Mouse (Mus musculus) embryonic facial prominence, embryonic 15.5 days (tissue): ENCODE results near the gene Pm20d1. TPM values are rescaled to one million over a fixed set of nuclear protein-coding genes. Genes with fewer than 3 reads are reported as not detected.
A peak's percentile ranks its signal among the peaks of the same experiment; 100 is the strongest.

Source experiments
- ATAC-seq: fragments of 200-750 bp; cut with Nextera tagmentation; 2 replicates; pipeline ENCODE4 v1.8.0; 2017; ENCODE audit warnings: low read depth, moderate TSS enrichment; ENCODE audit not compliant: insufficient number of reproducible peaks, low FRiP score, low TSS enrichment
- H3K27ac ChIP-seq: fragments of 300-500 bp; sonication (generic); replicated peaks from 2 replicates; pipeline ENCODE4 v1.5.1; 2015; ENCODE audit warnings: mild to moderate bottlenecking, inconsistent platforms
- H3K27me3 ChIP-seq: fragments of 300-500 bp; sonication (generic); 2 replicates; pipeline ENCODE4 v1.6.1; 2015; ENCODE audit warnings: inconsistent platforms
- H3K36me3 ChIP-seq: fragments of 300-500 bp; sonication (generic); 2 replicates; pipeline ENCODE4 v1.6.1; 2015; ENCODE audit warnings: mild to moderate bottlenecking, inconsistent platforms
- H3K4me1 ChIP-seq: fragments of 300-500 bp; sonication (generic); 2 replicates; pipeline ENCODE4 v1.6.1; 2015; ENCODE audit warnings: inconsistent platforms
- H3K4me2 ChIP-seq: fragments of 300-500 bp; sonication (generic); replicated peaks from 2 replicates; pipeline ENCODE4 v1.6.1; 2015; ENCODE audit warnings: mild to moderate bottlenecking, inconsistent platforms
- H3K4me3 ChIP-seq: fragments of 300-500 bp; sonication (generic); replicated peaks from 2 replicates; pipeline ENCODE4 v1.5.1; 2015; ENCODE audit warnings: mild to moderate bottlenecking, inconsistent platforms
- H3K9ac ChIP-seq: fragments of 300-500 bp; sonication (generic); 2 replicates; pipeline ENCODE4 v1.6.1; 2015; ENCODE audit warnings: inconsistent platforms
- H3K9me3 ChIP-seq: fragments of 300-500 bp; sonication (generic); replicated peaks from 2 replicates; pipeline ENCODE4 v1.6.1; 2016; ENCODE audit warnings: inconsistent platforms
- WGBS: fragments of 180-500 bp; shearing (Covaris S2); methylation state at CpG from one replicate; pipeline ENCODE4 v1.1.7; 2015; 5-methylcytosine and 5-hydroxymethylcytosine counted together
- polyA plus RNA-seq: library from polyadenylated mRNA; unstranded; fragments of >200 nt; fragmentation: Nextera tagmentation; extraction: Ambion mirVana; gene quantifications from 2 replicates; pipeline ENCODE4 v1.2.1, GENCODE M21; 2015

Gene Pm20d1
- polyA plus RNA-seq, 1 experiment from 2014 or later: 1.2 TPM

- no peaks in the 10 kb centered on the region for H3K9me3 ChIP-seq
- no peak overlapping the region for H3K27ac ChIP-seq
- 55% methylated on average over 9 of the region's 9 CpGs for WGBS
- no peaks in the 10 kb centered on the region for H3K4me1 ChIP-seq
- H3K4me3 ChIP-seq: no peak overlapping the region
- H3K36me3 ChIP-seq: no peaks in the 10 kb centered on the region
- H3K27me3 ChIP-seq: no peaks in the 10 kb centered on the region
- H3K9ac ChIP-seq: no peak overlapping the region
- no peak overlapping the region for H3K4me2 ChIP-seq
- no peak for ATAC-seq
Observed at GRCm38 (mm10) chr1:131759667-131760427, 37.3 kb upstream of the Pm20d1 start.

DNA sequence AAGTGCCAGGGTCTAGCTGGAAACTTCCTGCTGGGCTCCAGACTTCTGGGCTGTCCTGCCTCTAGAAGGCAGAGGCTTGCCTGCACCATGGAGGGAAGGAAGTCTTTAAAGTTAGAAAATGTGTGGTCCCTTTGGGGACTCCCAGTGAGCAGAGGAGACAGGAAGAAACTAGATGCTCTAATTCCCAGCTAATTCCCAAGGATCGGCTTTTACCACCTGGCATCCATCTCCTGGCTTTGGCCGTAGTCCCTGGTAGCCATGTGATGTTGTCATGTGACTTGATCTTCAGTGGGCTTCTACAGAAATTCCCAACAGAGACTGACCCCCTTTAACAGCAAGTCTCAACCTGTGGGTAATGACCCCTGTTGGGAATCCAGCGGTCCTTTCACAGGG lies 36.8 kb upstream of the Pm20d1 start:
- Histone ChIP-seq H3K9ac (no peak overlapping the region), H3K9me3 (no peaks in the 10 kb centered on the region), H3K27me3 (no peaks in the 10 kb centered on the region), H3K4me3 (no peak overlapping the region), H3K27ac (no peak overlapping the region), H3K36me3 (no peaks in the 10 kb centered on the region), H3K4me1 (peaks cover 3% of the 10 kb centered on the region; the same call in 1 of the 2 replicates), H3K4me2 (no peak overlapping the region)
- no peak for ATAC-seq
- WGBS: 72% methylated on average over 3 of the region's 3 CpGs

DNA sequence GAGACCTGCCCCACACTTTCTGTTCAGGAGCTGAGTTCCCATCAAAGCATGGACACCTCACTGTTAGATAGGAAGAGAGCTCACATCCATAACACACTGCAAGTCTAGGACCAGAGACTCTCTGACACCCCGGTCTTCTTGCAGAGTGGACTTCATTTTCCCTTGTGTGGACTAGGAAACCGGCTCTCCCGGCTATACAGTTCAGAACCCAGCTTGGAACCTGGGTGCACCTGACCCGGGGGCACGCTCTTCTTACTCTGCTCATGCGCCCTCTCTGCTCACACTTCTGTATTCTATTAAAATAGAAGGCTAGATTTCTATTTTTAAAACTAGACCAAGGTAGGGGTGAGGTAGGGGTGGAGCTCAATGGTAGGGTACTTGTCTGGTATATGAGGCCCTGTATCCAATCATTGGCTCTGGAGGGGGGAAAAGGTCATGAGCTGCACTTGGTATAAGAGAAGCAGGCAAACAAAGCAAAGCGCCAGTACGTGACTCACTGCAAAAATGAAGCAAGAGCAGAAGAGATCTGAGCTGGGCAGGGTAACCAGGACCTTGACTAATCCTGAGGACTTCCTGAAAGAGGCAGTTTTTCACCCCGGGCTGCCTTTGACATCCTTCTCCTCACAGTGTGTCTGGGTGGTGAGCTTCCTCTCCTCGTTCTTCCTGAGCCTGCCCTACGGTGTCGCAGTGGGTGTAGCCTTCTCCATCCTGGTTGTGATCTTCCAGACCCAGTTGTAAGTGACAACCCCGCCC lies 35.9 kb upstream of the Pm20d1 start:
- H3K36me3 ChIP-seq: no peaks in the 10 kb centered on the region
- no peaks in the 10 kb centered on the region for H3K9me3 ChIP-seq
- H3K4me2 ChIP-seq: no peak overlapping the region
- ATAC-seq: no peak
- WGBS: 82% methylated on average over 13 of the region's 13 CpGs
- no peak overlapping the region for H3K27ac ChIP-seq
- no peak overlapping the region for H3K4me3 ChIP-seq
- no peak overlapping the region for H3K9ac ChIP-seq
- no peaks in the 10 kb centered on the region for H3K27me3 ChIP-seq
- peaks cover 6% of the 10 kb centered on the region; the same call in 1 of the 2 replicates for H3K4me1 ChIP-seq

- H3K36me3 ChIP-seq: no peaks in the 10 kb centered on the region
- 55% methylated on average over 9 of the region's 9 CpGs for WGBS
- H3K4me1 ChIP-seq: peaks cover 6% of the 10 kb centered on the region; the same call in 1 of the 2 replicates
- H3K27me3 ChIP-seq: no peaks in the 10 kb centered on the region
- no peak overlapping the region for H3K9ac ChIP-seq
- H3K27ac ChIP-seq: no peak overlapping the region
- no peak for ATAC-seq
- no peaks in the 10 kb centered on the region for H3K9me3 ChIP-seq
- H3K4me2 ChIP-seq: no peak overlapping the region
- H3K4me3 ChIP-seq: no peak overlapping the region
Observed at GRCm38 (mm10) chr1:131763683-131764082, 33.5 kb upstream of the Pm20d1 start.

DNA sequence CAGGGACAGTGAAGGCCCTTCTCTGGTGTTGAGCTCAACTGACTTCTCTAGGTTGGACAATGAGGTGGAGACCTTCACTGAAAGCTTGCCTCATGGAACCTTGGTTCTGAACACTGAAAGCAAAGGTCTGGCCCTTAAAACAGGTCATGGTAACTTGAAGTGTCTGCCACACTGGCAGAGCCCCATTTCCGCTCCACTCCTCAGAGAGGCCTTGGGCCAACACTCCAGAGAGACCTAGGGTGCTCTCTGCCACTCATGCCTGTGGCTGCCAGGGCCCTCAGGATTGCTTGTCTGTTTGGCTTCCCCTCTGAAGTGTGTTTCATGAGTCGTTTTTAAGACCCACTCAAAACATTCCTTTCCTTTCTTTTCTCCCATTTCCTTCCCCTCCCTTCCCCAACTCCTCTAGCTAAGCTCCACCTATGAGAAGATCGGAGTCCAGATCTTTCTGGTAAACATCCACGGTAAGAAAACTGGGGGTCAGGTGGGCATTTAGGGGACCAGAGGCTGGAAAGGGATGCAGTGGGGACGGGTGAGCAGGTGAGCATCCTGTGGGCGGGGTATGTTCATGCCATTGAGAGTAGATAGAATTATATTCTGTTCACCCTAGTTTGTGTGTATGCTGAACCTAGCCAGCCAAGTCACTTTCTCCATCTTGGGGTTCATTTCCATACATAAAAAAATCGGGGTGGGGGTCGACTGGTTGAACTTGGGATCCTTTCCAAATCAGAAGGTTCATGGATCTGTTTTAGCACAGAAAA lies 32.4 kb upstream of the Pm20d1 start:
- no peak for ATAC-seq
- WGBS: 58% methylated on average over 8 of the region's 8 CpGs
- Histone ChIP-seq H3K4me1 (peaks cover 6% of the 10 kb centered on the region; the same call in 1 of the 2 replicates), H3K9ac (no peak overlapping the region), H3K27ac (no peak overlapping the region), H3K4me2 (no peak overlapping the region), H3K4me3 (no peak overlapping the region), H3K36me3 (no peaks in the 10 kb centered on the region), H3K9me3 (no peaks in the 10 kb centered on the region), H3K27me3 (no peaks in the 10 kb centered on the region)

GRCm38 (mm10) chr1:131765357-131766001 lies 31.7 kb upstream of the Pm20d1 start:
- 12% methylated on average over 11 of the region's 11 CpGs for WGBS
- no peak for ATAC-seq

DNA sequence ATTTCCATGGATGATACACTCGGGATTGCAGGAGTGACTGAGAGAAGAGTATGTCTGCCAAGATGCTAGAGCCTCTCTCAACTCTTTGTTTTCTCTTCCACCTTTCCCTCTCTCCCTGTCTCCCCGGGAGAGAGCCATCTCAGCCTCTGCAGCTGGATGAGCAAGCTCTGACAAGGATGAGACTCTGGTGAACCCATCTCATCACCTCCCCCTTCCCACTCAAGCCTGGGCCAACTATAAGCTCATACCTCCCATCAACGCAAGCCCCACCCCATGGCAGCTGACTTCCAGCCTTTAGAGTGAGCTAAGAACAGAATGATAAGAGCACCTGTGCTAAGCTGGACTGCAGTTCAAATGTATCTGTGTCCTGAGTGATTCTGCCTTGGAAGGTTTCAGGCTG lies 27.9 kb upstream of the Pm20d1 start:
- H3K9ac ChIP-seq: no peak overlapping the region
- no peak overlapping the region for H3K4me2 ChIP-seq
- H3K4me1 ChIP-seq: peaks cover 14% of the 10 kb centered on the region
- no peak for ATAC-seq
- no peak overlapping the region for H3K27ac ChIP-seq
- 54% methylated on average over 3 of the region's 3 CpGs for WGBS
- H3K27me3 ChIP-seq: no peaks in the 10 kb centered on the region
- H3K9me3 ChIP-seq: no peaks in the 10 kb centered on the region
- H3K36me3 ChIP-seq: no peaks in the 10 kb centered on the region
- H3K4me3 ChIP-seq: no peak overlapping the region

More at GRCm38 (mm10) chr1:131765357-131766001, 31.7 kb upstream of the Pm20d1 start:
- Histone ChIP-seq H3K9ac (no peak overlapping the region), H3K36me3 (no peaks in the 10 kb centered on the region), H3K4me1 (peaks cover 7% of the 10 kb centered on the region; the same call in 1 of the 2 replicates), H3K4me2 (peak overlapping the region; percentile 28; the same call in 1 of the 2 replicates), H3K27ac (no peak overlapping the region), H3K27me3 (no peaks in the 10 kb centered on the region), H3K9me3 (no peaks in the 10 kb centered on the region), H3K4me3 (no peak overlapping the region)

- no peaks in the 10 kb centered on the region for H3K9me3 ChIP-seq
- H3K36me3 ChIP-seq: no peaks in the 10 kb centered on the region
- no peak overlapping the region for H3K9ac ChIP-seq
- no peaks in the 10 kb centered on the region for H3K27me3 ChIP-seq
- peaks cover 9% of the 10 kb centered on the region for H3K4me1 ChIP-seq
- no peak; the same call in 1 of the 2 replicates for ATAC-seq
- H3K27ac ChIP-seq: 0 out of 2 replicates have a peak overlapping the region, but pooled peaks have one; percentile 60
- 43% methylated on average over 4 of the region's 4 CpGs for WGBS
- no peak overlapping the region for H3K4me3 ChIP-seq
- no peak overlapping the region for H3K4me2 ChIP-seq
Observed at GRCm38 (mm10) chr1:131770656-131771055, 26.5 kb upstream of the Pm20d1 start.

DNA sequence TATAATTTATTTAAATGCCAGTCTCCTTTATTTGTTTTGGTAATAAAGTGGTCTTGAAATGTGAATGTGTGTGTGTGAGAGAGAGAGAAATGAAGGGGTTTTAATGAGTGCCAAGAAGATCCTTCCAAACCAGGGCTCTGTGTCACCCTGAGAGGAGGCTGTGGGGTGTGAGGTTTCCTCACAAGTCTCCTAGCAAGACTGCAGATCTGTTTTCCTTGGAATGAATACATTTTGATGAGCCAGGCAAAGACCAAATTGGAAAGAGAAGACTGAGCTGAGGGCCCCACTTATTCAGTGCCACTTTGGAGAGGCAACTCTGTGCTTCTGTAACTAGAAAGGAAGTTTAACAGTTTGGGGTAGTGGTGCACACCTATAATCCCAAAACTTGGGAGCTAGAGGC lies 25.7 kb upstream of the Pm20d1 start:
- H3K4me3 ChIP-seq: no peak overlapping the region
- no peaks in the 10 kb centered on the region for H3K36me3 ChIP-seq
- no peaks in the 10 kb centered on the region for H3K27me3 ChIP-seq
- ATAC-seq: no peak
- no peak overlapping the region for H3K27ac ChIP-seq
- no peak overlapping the region for H3K9ac ChIP-seq
- no peak overlapping the region for H3K4me2 ChIP-seq
- no peaks in the 10 kb centered on the region for H3K9me3 ChIP-seq
- peaks cover 8% of the 10 kb centered on the region for H3K4me1 ChIP-seq

DNA sequence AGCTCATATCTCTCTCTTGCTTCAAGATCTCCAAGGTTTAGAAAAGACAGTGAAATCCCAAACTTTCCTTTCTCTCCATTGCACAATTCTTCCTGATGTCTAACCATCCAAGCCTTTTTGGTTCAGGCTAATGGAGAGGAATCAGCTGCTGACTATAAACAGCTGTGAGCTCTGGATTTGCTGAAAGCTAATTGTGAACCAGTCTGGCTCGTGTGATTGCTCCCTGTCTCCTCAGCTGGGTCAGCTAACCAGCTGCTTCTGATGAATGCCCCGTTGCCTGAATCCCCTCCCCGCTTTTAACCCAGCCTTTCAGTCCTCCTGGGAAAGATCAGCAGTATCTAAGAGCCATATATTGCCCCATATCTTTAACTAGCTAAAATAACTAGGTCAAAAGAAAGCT lies 2.6 kb upstream of the Pm20d1 start:
- WGBS: 14% methylated on average over 3 of the region's 3 CpGs
- H3K9ac ChIP-seq: no peak overlapping the region
- ATAC-seq: no peak
- no peaks in the 10 kb centered on the region for H3K9me3 ChIP-seq
- no peak overlapping the region for H3K4me3 ChIP-seq
- H3K27me3 ChIP-seq: no peaks in the 10 kb centered on the region
- H3K27ac ChIP-seq: no peak overlapping the region
- no peak overlapping the region for H3K4me2 ChIP-seq
- H3K36me3 ChIP-seq: no peaks in the 10 kb centered on the region
- H3K4me1 ChIP-seq: peaks cover 6% of the 10 kb centered on the region; the same call in 1 of the 2 replicates

DNA sequence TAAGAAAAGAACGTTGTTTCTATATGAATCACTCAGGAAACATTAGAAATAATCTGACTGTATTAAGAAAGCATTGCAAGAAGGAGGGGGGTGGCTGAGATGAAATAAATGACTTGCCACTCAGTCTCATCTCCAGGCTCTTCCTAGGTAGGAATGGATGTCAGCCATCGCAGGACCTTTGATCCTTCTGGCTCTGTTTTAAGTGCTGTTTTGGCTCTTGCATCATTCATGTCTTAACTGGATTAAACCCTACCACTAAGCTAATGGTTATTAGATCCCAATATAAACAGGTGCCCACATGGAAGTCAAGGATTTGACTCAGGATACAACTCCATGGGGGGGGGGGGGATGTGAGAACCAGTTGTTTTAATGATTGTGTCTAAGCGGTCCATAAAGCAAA lies 2.0 kb upstream of the Pm20d1 start:
- no peak overlapping the region for H3K4me2 ChIP-seq
- 75% methylated on average over 3 of the region's 3 CpGs for WGBS
- H3K9ac ChIP-seq: no peak overlapping the region
- no peaks in the 10 kb centered on the region for H3K36me3 ChIP-seq
- H3K27ac ChIP-seq: no peak overlapping the region
- H3K4me1 ChIP-seq: peaks cover 6% of the 10 kb centered on the region; the same call in 1 of the 2 replicates
- H3K4me3 ChIP-seq: no peak overlapping the region
- no peaks in the 10 kb centered on the region for H3K9me3 ChIP-seq
- H3K27me3 ChIP-seq: no peaks in the 10 kb centered on the region
- ATAC-seq: no peak
